Mouse (Mus musculus) gastrocnemius, postnatal 10 days (tissue): ENCODE measurements around the gene Adrb1. TPM values are rescaled to one million over a fixed set of nuclear protein-coding genes. Genes with fewer than 3 reads are reported as not detected.

Experiments
- DNase-seq: peaks from one replicate; pipeline ENCODE4 v3.0.0; 2021; ENCODE audit warnings: mixed read lengths
- long read RNA-seq, 2 experiments: library from polyadenylated mRNA; stranded (forward); transcript quantifications; one replicate each; pipeline ENCODE4 v2.0.0; 2021
- total RNA-seq, 2 experiments: library from RNA; stranded (reverse); gene quantifications; 2 replicates each; pipeline ENCODE4 v1.2.3; 2021

The Adrb1 gene
- 1 to 10 TPM; 1.1 to 1.5 TPM for total RNA-seq
- long read RNA-seq, experiment 1, partial matches to known transcripts, result 0 of 1 reads
- long read RNA-seq, experiment 1, other reads (novel, unspliced or antisense), result 0 of 1 reads
- long read RNA-seq, experiment 2, partial matches to known transcripts, result 0 of 1 reads
- long read RNA-seq, experiment 2, other reads (novel, unspliced or antisense), result 0 of 1 reads

DNA sequence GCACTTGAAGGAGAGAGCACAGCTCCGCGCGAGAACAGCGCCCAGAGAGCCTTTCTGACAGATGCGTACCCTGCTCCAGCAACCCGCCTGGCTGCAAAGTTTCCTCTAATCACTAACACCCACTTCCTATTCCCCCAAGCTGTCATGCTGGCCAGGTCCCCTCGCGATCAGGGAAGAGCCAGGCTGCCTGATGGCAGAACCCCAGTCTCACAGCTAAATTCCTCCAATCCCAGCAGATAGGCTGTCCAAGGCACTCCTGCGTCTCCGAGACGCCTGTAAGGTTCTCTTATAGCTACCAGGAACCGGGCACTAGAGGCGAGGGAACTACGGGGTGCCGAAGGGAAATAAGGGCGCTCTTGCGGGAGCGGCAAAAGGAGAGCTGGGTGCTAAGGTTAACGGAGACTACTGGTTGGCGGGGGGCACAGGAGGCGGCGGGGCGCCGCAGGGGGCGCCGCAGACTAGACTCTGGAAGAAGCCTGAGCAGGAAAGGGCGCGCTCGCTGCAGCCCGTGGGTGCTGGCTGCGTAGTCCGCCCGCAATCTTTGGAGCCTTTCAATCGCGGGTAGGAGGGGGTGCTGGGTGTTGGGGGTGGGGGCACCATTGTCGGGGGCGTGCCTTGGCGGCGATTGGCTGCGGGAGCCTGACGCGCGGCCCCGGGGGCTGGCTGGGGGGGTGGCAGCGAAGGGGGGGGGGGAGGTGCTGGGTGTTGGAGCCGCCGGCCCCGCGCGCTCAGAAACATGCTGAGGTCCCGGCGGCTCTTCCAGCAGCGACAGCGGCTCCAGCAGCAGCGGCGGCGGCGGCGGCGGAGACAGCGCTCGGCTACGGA is at the start of gene Adrb1:
Gene Adrb1 (plus strand): TSS at position 813 of the 825 bp plus-strand sequence.
- peak; percentile 69 for DNase-seq

GRCm38 (mm10) chr19:56675690-56676089 is 46.3 kb upstream of the Adrb1 start:
- no peak for DNase-seq

GRCm38 (mm10) chr19:56676506-56676905 is 45.5 kb upstream of the Adrb1 start:
- DNase-seq, result no peak

DNA sequence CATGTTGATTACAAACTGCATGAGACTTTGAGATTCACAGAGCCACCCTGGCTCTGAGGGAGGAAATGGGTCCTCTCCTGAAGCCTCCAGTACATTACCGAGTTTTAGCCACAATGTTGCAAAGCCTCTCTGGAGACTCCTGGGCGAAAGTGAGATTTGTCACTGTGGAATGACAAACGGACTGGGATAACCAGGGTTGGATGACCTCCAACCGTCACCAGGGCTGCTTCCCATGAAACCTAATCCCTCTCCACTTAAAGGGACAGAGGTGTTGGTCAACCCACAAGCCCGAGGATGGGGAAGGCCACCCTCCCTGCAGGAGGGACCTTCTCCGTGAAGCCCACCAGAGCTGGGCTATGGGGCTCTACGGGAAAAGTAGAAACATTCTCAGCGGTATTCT is 44.4 kb upstream of the Adrb1 start:
- peak; percentile 25 for DNase-seq

- DNase-seq, result no peak
Measured at GRCm38 (mm10) chr19:56678516-56678915, 43.5 kb upstream of the Adrb1 start.

DNA sequence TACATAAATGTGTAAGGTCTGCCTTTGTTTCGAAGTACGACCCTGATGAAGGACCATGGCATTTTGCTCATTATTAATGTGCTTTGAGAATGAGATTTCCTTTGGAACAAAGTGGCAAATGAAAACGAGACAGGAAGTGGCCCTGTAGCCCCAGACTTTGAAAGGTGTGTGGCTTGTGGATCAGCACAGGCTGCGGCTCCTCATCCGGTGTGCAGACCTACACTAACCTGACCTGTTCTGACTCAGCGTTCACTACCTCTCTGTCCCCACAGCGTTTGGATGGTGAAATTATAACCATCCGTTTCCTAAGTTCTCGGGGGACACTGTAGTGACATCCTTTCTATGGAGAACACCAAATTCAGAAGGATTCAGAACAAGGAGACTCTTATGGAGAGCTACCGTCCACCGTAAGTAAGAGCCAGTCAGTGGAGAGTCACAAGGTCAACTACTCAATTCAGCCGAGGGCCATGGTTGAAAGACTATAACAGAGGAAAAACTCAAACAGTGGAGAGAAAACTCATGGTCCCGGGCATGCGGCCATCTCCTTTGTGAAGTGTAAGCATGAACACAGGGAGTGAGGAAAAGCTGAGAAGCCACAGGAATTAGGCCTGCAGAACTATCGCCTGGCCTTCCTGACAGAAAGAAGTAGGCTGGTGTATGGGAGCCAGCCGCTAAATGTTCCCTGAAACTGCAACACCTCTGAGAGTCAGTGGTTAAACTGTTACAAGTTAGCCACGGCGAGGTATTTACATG is 42.6 kb upstream of the Adrb1 start:
- peak; percentile 29 for DNase-seq

GRCm38 (mm10) chr19:56679992-56680391 is 42.0 kb upstream of the Adrb1 start:
- no peak for DNase-seq

DNA sequence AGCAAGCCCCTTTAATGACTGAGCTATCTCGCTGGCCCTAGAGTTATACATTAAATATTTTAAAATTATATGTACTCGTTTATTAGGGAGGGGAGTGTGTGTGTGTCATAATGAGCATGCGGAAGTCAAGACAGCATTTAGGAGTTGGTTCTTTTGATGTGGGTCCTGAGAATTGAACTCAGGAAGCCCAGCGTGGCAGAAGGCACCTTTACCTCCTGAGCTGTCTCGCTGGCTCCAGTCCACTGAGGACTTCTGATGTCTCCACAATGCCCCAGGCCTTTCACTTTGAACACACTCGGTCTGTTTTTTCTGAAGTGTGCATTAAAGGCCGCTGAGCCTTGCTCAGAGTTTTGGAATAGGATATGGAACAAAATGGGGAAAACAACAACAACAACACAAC is 39.7 kb upstream of the Adrb1 start:
- DNase-seq, result no peak

GRCm38 (mm10) chr19:56682843-56683242 is 39.2 kb upstream of the Adrb1 start:
- no peak for DNase-seq

- DNase-seq, result no peak
Measured at GRCm38 (mm10) chr19:56685515-56685914, 36.5 kb upstream of the Adrb1 start.

GRCm38 (mm10) chr19:56686218-56686617 is 35.8 kb upstream of the Adrb1 start:
- DNase-seq, result no peak

DNA sequence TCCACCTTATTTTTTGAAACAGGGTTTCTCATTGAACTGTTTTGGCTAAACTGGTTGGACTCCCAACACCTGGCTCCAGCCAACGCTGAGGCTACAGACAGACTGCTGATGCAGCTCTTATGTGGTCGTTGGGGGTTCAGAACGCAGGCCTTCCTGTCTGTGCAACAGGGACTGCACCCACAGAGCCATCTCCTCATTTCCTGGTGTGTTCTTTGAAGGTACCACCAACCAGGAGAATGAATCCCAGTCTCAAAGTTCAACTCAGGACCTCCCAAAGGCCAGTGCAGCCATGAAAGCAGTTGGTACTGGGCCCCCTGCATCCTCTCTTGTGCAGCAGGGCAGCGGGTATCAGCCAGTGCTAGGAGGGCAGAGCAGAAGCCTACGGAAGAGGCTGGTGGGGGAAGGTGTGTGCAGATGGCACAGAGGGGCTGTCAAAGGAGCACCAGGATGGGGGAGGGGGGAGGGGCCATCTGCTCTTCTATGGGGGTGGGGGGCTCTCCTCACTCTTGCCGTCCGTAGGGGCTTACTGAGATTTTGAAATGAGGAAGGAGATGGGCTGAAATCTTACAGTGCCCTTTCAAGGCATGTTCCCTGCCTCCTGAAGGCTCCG is 34.9 kb upstream of the Adrb1 start:
- DNase-seq, result no peak

GRCm38 (mm10) chr19:56687676-56688075 is 34.3 kb upstream of the Adrb1 start:
- no peak for DNase-seq

GRCm38 (mm10) chr19:56688661-56689335 is 33.2 kb upstream of the Adrb1 start:
- no peak for DNase-seq

DNA sequence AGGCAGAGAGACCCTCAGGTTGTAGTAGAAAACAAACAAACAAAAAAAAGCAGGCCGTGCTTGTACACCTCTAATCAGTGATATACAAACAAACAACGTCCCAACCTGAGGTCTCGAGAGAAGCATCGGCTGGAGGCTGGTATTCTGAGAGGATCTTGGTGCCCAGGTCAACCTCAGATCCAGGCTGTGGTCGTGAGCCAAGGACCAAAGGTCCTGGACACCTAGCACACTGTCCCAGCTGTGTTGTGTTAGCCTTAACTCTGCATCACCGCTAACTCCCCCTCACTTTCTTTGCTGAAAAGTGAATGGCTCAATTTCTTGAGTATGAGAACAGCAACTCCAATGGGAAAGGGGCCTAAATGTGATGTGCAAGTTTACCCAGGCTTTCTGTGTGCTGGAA is 32.5 kb upstream of the Adrb1 start:
- no peak for DNase-seq

DNA sequence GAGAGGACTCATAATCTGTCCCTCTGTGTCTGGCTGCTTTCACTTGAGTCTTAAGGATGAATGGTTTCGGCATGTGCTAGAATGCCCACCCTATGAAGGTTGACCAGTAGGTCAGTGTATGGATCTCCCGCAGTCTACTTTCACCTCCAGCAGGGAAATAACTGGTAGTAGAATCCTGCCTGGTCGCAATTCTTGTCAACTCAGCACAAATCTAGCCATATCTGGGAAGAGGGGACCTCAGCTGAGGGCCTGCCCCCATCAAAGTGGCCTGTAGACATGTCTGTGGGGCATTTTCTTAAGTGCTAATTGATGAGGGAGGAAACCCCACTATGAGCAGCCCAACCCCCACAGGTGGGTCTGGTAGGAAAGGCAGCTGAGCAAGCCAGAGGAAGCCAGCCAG is 30.9 kb upstream of the Adrb1 start:
- no peak for DNase-seq

- DNase-seq, result no peak
Measured at GRCm38 (mm10) chr19:56692451-56692850, 29.5 kb upstream of the Adrb1 start.

DNA sequence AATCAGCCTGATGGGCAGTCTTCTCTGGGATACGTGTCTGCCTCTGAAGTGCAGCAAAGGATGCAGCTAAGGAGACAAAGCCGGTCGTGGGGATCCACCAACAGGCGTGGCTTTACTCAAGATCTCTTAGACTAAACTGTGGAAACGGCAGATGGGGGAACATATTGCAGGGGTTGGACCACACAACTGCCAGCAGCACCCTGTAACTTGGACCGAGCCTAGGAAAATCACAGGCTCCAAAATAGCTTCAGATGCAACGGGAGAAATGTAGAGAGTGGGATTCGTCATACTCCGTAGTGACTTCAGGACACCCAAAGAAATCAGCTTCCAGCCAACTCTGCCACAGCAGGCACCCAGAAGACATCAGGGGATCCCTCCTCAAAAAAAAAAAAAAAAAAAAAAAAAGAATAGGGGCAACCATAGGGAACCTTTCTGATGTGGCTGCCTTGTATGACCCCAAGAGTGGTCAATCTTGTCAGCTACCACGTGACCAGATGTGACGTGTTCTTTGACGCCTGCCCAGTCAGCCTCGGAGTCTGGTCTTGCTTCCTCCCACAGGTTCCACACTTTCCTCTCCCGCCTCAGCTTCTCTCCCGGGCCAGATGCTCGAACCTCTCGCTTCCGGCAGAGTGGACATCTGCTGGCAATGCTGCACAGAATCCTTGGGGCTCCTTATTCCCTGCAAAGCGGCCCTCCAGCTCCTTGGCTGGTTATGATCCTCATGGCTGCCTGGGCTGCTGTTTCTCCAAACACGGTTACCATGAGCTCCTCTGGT is 24.4 kb upstream of the Adrb1 start:
- no peak for DNase-seq

- DNase-seq, result peak; percentile 45
Measured at GRCm38 (mm10) chr19:56700848-56701247, 21.2 kb upstream of the Adrb1 start.

- no peak for DNase-seq
Measured at GRCm38 (mm10) chr19:56701404-56702033, 20.5 kb upstream of the Adrb1 start.

- no peak for DNase-seq
Measured at GRCm38 (mm10) chr19:56702039-56702438, 20.0 kb upstream of the Adrb1 start.
